Mouse (Mus musculus) heart, postnatal 0 days (tissue): ENCODE measurements around the gene Pam16.

Source experiments
- CTCF ChIP-seq: IDR thresholded peaks from 2 replicates; pipeline ENCODE4 v1.5.1; 2016; ENCODE audit warnings: antibody characterized with exemption, control low read depth, low read depth
- EP300 ChIP-seq: IDR thresholded peaks from 2 replicates; pipeline ENCODE4 v1.6.1; 2016; ENCODE audit warnings: antibody characterized with exemption, low read depth

DNA sequence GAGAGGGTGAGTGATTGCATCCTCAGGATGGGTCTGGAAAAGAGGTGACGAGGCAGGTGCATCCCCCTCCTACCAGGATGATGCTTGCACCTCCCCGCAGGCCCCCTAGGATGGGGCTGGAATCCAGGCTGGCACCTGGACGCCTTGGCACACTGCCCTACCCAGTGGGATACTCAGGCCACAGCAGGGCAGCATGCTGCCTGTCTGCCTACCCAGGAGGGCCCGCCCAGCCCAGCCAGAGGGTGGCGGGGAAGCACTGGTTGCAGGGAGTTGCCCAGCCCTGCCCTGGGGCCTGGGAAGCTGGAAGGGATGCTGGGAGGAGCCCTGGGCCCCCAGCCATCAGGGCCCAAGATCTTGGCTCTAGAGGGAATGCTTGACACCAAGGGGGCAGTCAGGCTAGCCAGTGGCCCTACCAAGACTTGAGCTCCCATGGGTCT, 29.2 kb downstream of the Pam16 start:
- peak; percentile 20; the same call in 1 of the 2 replicates for TF ChIP-seq CTCF
- no peak for TF ChIP-seq EP300
